Mouse (Mus musculus) naive thymus-derived CD4-positive, alpha-beta T cell, adult 2 months (primary cell): ENCODE results near the gene Slc4a3.

Experiments used
- DNase-seq: peaks from one replicate; pipeline ENCODE4 v3.0.0-alpha.2; 2011; ENCODE audit warnings: low read depth

Gene Slc4a3

DNA sequence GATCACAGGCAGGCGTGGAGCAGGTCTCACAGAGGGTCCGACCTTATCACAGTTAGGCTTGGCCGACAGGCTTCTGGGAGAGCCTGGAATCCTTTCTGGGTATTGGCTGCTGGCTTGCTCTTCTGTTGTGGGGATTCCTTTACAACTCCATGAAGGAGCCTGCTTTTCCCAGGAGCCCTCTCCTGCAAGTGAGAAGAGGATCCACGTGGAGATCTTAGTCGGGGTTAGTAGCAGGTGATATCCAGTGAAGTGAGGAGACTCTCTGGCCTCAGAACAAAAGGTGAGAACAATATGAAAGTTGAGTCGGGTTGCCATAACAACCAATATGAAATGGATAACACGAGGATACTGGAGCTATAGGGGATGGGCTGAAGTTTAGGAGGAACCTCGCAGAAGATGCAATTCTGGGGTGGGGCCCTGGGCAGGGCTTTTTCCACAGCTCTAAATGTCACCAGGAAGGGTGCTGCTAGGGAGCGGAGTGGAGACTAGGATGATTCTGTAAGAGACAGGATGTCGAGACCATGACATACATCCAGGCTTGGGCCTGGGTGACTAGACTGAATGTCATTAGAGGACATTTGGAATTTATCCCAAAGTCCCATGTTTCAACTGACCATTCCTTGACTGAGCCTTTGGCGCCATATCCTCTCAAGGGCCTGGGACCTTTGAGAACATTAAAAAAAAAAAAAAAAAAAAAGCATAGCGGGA lies 14.3 kb downstream of the Slc4a3 start:
- DNase-seq, result no peak

DNA sequence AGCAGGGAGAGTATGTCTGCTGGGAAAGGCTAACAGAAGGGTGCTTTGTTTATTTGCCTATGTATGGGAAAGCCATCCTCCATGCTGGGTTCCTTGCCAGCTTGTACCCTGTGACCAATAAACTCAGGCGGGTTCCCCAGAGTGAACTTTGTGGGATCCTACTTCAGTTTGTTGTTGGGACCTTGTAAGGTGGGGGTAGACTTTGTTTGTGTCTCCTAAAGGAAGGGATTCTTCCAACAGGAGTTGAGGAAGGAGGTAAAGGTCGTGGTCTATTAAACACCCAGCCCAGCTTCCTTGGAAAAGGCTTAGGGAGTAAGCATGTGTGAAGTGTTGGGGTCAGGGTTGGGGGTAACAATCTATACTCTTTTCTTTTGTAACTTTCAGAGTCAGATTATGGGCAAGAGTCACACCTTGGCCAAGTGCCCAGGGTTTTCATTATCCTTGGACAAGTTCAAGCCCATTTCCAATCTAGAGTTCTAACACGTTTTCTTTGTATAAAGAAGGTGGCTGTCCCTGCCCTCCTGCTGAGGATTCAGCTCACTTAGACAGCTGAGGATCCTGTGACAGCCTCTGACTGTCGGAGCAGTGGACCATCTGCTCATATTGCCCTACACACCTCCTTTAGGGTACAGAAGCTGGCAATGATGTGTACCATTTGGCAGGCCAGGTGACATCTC lies 15.3 kb downstream of the Slc4a3 start:
- no peak for DNase-seq

DNA sequence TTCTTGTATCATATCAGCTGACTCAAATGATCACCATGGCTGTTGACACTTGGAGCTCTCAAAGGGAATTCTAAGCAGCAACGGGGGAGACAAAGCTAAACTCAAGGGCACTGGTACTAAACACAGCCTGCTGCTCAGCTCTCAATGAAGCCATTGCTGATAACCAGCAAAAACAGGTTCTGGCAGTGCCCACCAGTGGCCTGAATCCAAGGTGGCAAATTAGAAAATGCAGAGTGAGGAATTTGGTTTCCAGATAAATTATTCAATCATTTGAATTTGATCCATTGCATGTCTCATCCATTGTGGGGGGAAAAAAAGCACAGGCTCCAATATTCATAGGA lies 15.8 kb downstream of the Slc4a3 start:
- no peak for DNase-seq

DNA sequence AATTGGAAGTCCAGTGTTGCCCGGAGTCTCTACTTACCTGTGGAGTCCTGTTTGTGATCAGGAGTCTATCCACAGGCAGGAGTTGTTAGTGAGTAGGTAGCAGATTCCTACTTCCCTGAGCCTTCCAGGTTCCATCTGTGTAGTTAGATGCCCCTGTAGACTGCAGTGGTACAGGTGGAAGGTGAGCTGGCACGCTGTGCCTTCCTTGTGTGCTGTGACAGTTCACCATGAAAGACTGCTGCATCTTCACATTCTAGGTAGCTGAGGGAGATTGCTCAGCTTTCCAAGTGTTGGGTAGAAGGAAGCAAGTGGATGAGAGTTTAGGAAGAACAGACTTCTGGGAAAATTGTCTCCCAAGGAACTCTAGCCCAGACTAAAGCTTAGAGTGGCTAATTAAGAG lies 18.0 kb downstream of the Slc4a3 start:
- no peak for DNase-seq

DNA sequence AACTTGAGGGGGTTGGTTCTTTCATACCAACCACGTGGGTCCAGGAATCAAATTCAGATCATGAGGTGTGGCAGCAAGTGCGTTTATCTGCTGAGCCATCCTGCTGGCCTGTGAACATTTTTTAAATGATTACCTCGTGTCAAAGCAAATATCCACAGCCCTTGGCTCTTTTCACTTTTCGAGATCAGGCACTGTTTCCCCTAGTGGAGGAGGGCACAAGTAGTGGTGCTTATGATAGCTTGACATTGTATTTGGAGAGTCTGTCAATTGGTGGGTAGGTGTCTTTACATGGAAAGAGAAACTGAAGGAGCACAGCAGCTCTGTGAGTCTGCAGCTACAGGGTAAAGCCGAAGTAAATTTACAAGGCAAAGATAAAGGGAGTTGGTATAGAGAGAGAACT lies 18.9 kb downstream of the Slc4a3 start:
- no peak for DNase-seq

DNA sequence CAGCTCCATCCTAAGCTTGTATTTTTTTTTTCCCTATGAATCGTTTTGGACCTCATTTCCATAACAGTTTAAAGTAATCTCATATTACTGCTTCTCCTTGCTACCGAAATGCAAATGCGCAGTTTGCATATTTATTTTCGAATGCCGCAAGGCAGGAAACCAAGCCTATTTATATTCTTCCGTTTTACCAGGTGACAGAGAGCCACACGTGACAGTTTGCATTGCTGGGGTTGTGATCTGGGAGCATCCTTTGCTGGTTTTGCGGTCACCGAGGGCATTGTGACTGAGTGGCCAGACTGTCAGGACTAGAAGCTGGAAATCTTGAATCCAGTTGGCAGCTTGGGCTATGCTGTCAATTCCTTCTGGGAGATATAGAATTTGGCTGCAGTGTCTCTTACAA lies 19.6 kb downstream of the Slc4a3 start:
- DNase-seq, result peak; percentile 18

DNA sequence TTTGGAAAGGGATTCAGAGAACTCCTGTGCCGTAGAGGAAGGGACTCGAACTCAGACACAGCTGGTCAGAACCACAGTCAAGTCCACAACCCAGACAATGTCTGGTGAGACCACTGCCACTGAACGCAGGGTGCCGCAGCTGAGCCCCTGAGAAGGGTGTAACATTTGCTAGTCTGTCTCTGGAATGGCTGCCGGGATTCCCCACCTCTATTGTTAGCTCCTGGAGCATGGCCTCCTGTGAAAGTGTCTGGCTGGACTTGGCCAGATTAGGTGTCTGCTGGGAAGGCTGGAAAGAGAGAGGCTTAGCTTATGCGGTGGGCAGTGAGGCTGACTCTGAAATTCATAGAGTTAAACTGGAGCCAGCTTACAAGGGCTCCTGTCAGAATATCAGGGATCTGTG lies 24.3 kb downstream of the Slc4a3 start:
- DNase-seq, result no peak

DNA sequence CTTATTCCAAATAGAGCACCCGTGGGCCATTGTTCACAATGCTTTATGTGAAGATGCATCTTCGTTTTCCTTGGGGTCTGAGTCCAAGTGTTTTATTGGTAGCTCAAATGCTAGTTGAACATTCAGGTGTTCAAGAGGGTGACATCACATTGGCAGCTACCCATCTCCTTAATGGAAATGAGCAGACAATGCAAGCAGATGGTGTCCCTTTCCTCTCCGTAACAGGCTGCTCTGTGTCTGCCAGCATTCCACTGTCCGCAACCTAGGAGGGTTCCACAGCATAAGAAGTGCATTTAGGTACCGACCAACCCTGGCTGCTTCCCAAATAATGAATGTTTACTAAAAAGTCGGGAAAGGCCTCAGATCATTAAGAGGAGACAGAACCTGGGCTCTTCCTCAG lies 26.7 kb downstream of the Slc4a3 start:
- DNase-seq, result no peak

DNA sequence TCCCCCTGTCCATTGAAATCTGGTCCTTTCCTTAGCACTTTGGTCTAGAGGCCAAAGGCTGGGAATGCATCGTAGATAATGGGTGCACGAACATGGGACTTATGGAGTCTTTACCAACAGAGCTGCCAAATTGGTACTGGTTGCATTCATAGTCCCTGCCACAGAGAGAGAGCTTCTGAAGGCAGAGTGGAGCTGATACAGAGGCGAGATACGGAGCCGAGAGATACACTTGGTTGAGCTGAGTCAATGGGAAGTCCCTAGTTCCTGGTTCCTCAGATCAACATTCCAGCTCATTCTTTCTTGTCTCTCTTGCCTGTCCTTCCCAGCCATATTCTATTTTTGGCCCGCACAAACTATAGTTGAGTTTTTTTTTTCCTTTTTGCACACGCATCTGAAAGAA lies 27.6 kb downstream of the Slc4a3 start:
- DNase-seq, result no peak

DNA sequence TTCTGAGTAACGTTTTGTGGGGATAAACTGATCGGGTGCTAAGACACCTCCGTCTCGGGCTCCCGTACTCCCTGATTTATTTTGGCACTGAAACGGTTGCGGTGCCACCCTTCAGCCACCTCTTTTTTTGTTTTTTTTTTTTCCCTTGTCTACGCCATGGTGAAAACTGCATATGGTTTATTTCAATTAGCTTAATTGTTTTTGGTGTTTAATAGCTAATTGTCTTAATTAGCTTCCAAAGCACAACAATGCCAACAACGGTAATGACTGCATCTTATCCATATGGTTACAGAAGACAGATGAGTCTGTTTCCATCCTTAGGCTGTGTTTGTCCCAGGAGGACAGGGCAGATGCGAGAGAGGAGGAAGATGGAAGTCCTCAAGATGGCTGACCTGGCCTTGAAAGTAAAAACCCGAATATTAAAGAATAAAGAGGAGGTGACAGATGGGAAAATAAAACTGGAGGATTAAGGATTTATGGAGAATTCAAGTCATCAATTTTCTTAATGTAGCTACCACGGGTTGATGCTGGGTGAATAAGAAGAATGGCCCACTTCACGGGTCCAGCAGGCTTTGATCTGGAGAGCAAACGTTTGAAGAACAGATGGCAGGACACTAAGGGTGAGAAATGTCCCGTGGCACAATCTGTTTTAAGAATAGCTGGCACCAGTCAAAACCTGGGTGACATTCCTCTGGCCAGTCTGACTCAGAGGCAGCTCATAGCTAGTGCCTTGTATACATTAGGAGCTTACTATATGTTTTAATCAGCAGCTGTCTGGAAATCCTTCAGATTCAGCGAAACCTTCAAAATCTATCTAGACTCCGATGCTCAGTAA lies 28.6 kb downstream of the Slc4a3 start:
- DNase-seq, result no peak

DNA sequence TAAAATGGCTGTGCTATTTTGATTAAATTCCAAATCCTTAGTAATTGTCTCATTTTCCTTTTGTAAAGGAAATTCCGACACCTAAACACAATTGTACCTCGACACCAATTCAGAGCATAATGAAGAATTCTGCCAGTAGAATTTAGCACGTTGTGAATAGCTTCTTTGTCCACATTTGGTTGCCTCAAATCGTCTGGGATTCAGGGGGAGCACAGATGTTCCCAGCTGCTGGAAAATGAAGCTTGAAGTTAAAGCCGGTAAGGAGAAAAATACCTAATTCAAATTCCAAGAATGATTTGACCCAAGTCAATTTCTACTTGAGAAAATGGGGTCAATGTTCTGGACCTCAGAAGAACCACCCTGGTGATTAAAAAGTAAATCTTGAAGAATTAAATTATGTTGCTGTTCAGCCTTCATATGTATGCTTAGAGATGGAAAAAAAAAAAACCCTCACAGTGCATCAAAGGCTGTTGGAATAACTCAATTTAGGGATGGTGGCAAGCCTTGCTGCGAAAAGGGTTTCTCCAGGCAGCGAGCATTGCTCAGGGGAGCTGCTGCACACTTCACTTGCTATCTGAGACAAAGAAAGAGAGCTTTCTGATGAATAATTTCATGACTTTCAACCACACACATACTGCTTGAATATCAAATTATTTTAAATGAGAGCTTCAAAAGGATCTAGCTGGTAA lies 36.0 kb downstream of the Slc4a3 start:
- no peak for DNase-seq

DNA sequence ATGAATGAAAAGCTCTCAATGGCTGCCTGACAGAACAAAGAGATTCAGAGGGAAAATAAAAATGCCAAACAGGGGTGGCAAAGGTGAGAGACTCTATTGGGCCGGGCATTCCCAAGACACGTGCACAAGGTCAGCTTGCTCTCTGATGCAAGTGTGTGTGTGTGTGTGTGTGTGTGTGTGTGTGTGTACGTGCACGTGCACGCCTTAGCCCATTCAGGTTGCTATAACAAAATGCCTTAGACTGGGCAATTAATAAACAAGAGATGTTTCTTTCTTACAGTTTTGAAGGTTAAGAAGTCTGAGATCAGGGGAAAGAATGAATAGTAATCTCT lies 36.5 kb downstream of the Slc4a3 start:
- DNase-seq, result no peak

DNA sequence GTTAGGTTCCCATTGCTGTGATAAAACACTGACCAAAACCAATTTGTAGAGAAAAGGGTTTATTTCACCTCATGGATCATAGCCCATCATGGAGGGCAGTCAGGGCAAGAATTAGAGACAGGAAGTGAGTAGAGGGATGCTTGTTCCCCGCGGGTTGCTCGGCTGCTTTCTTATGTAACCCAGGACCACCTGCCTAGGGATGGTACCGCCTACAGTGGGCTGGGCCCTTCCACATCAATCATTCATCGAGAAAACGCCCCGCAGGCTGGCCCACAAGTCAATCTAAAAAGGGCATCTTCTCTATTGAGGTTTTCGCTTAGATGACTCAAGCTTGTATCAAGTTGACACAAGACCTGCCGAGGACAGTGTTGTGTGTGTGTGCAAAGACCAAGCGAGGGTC lies 37.0 kb downstream of the Slc4a3 start:
- DNase-seq, result no peak

DNA sequence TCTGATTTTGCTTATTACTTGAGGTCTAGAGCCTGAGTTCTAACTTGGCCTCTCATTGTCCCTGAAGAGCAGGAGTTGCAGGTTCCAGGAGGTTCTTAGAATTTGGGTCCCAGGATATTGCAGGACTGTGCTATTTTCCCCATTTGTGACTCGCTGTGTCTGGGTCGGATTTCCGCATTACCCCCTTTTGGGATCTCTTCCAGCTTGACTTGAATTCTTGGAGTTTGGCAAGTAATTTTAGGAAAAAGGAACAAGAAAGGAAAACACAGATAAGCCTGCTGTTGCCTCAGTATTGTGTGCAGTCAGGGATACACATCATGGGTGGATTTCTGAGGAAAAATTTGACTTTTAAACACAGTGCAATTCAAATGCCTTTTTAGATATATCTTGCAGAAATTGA lies 40.7 kb downstream of the Slc4a3 start:
- no peak for DNase-seq

DNA sequence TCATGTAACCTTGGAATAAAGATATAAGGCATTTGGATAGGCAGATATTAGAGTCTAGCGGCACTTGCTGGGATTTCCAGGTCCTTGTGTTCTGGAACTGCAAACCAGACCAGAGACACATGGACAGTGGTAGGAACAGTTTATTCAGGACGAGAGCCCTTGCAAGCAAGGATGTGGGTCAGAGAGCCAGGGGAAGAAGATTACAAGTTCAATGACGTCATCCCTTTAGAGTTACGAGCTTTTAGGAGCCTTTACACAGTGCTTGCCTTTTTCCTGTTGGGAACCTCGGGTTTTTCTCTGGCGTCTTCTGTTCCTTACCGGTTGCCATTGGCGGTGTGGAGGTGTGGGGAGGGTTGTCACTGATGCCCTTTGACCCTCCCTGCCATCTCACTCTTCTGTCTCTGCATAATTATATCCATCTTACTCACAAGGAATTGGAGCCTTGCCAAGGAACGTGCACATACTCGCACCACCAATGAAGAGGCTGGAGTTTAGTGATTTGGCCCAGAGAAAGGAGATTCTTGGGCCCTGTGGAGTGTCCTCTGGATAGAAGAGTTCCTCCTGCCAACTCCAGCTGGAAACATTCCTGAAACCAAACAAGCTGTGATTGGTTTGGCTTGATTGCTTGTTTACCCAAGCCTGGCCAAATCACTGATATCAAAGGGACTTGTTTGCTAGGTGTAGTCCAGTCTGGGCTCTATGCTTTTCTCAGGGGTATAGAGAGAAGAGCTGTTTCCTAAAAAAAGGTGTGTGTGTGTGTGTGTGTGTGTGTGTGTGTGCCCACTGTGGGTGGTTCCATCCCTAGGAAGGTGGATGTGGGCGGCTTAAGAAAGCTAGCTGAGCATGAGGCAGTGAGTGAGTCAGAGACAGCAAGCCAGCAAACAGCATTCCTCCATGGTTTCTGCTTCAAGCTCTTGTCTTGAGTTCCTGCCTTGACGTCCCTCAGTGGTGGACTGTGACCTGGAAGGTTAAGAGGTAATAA lies 42.0 kb downstream of the Slc4a3 start:
- DNase-seq, result no peak

DNA sequence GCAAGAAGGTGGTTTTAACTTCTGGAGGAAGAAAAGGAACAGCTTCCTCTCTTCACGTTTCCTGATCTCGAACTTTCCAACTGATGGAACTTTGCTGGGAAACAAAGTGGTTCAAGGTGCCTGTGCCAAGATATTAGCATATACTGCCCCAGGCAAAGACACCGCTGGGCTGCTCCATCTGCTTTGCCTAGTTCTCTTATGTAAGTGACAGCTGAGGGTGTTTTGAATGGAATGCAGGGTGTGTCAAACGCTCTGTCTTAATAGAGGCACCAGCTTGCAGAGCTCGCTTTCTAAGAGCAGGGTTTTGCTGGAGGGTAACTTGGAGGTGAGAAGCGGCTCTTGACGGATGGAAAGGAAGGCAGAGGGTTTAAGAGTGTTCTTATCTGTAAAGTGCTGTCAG lies 42.8 kb downstream of the Slc4a3 start:
- no peak for DNase-seq

DNA sequence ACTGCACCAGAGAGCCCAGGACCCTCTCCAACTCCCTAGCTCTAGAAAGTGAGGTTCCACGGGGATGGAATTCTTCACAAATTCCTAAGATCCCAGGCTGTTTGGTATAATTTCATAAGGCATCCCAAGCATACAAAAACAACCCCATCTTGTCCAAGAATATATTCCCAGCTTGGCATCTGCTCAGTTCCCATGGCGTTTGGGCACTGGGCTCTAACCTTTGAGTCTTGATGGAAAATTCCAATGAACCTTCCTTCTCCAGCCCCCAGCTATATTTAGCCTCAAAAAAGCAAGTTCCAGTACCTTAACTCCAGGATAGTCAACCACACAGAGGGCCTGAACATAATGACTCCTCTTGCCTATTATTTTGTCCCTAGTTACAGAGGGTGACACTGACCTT lies 43.9 kb downstream of the Slc4a3 start:
- no peak for DNase-seq

DNA sequence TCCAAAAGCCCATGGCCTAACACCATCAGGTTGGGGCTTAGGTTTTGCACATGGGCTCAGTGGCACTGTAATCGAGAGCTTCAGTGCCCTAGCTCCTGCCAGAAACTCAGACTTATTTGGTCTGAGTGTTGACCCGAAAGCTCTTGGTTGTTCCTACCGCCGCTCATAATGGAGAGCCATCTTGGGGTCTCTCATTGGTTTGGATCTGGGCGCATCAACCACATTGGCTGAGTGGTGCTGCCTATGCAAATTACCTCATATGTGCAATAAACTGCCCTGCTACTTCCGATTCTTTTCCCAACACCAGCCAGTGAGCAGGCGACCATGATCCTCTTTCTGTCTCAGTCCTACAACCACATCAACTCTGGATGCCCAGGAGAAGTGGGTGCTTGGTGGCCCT lies 47.9 kb downstream of the Slc4a3 start:
- DNase-seq, result no peak

DNA sequence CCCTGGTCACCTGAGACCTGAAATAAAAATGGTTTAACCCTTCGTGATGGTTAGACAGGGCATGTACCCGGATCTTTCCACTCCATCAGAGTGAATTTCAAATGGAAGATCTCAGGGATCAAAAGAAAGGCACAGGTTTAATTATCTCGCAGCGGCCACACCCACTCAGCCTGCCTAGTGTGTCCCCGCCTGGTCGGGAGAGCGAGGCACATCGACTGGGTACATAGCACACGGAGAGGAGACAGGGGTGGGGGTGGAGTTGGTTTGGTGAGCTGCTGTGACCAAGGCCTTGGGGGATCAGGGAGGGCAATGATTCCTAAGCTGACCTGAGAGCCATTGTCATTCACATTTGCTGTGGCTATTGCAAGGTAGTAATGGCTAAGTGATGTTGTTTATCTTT lies 48.8 kb downstream of the Slc4a3 start:
- no peak for DNase-seq

DNA sequence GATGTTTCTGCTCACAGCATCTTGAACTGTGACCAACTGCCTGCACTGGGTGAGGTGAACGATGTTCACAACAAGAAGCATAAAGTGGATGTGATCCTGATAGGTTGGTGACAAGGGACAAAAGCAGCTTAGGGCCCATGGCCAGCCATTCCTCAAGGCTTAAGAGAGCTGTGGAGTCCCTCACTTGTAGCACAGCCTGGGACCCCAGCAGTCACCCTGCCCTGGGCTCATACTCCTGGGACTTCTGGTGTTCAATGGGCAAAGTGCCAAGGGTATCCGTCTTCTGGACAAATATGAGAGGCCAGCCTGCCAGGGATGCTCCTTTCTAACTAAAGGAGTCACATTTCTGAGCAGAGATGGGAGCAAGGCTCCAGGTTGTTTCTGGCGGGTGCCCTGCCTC lies 49.9 kb downstream of the Slc4a3 start:
- no peak for DNase-seq

DNA sequence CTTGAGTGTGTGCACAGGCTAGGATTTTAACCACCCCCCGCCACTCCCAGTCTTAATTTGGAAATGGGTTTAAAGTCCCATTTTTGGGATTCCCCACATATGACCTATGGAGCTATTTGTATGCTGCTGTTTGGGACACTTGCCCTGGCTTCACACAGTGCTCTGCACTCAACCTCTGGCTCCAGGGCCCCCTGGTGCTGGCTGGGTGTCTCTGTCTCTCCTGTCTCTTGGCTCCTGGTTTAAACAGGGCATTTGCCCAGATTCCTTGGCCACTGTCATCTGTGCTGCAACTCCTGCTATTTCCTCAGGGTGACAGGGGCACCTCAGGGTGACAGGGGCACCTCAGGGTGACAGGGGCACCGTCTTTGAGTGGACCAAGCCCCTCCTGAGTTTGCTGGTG lies 50.8 kb downstream of the Slc4a3 start:
- no peak for DNase-seq

DNA sequence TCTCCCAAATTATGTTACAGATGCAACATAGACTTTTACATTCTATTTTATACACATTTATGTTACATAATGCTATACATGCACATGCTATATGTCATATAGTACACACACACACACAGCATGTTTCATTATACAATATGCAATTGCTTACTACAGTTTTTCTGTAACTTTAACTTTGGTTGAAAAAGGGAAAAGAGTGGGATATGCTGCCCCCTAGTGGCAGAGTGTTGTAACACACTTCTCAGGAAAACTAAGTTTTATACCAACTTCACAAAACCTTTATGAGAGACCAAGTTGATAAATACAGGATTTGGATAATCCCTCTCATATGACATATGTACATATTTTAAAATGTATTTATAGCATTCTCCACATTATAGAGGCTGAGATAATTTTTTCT lies 51.6 kb downstream of the Slc4a3 start:
- DNase-seq, result peak; percentile 55
